Mouse (Mus musculus) embryonic facial prominence, embryonic 10.5 days (tissue): ENCODE data around the gene Cpm. TPM values are rescaled to one million over a fixed set of nuclear protein-coding genes. Genes with fewer than 3 reads are reported as not detected.

Experiments used
- DNase-seq: peaks from one replicate; pipeline ENCODE4 v3.0.0-alpha.2; 2017; ENCODE audit warnings: low spot score
- H3K27ac ChIP-seq: fragments of 300-500 bp; sonication (generic); replicated peaks from 2 replicates; pipeline ENCODE4 v1.5.1; 2016; ENCODE audit warnings: mild to moderate bottlenecking
- H3K27me3 ChIP-seq: fragments of 300-500 bp; sonication (generic); replicated peaks from 2 replicates; pipeline ENCODE4 v1.6.1; 2016; ENCODE audit warnings: low read depth, mild to moderate bottlenecking; ENCODE audit not compliant: poor library complexity, severe bottlenecking
- H3K36me3 ChIP-seq: fragments of 300-500 bp; sonication (generic); replicated peaks from 2 replicates; pipeline ENCODE4 v1.6.1; 2016; ENCODE audit warnings: mild to moderate bottlenecking, moderate library complexity
- H3K4me1 ChIP-seq: fragments of 300-500 bp; sonication (generic); 2 replicates; pipeline ENCODE4 v1.6.1; 2016
- H3K4me3 ChIP-seq: fragments of 300-500 bp; sonication (generic); 2 replicates; pipeline ENCODE4 v1.5.1; 2016; ENCODE audit warnings: mild to moderate bottlenecking, moderate library complexity
- H3K9me3 ChIP-seq: fragments of 300-500 bp; sonication (generic); 2 replicates; pipeline ENCODE4 v1.6.1; 2016; ENCODE audit warnings: mild to moderate bottlenecking
- WGBS: fragments of 180-500 bp; shearing (Covaris S2); methylation state at CpG from one replicate; pipeline ENCODE4 v1.1.7; 2016; 5-methylcytosine and 5-hydroxymethylcytosine counted together
- polyA plus RNA-seq: library from polyadenylated mRNA; unstranded; fragments of >200 nt; fragmentation: Nextera tagmentation; extraction: Ambion mirVana; gene quantifications from 2 replicates; pipeline ENCODE4 v1.2.1, GENCODE M21; 2016

Cpm gene
- polyA plus RNA-seq, 1 experiment from 2014 or later = 11.6 TPM

GRCm38 (mm10) chr10:117663056-117663864 is 34.0 kb downstream of the Cpm start:
- Histone ChIP-seq H3K4me1 (peaks cover 23% of the 10 kb centered on the region), H3K27me3 (no peaks in the 10 kb centered on the region), H3K36me3 (no peaks in the 10 kb centered on the region), H3K27ac (peak overlapping the region; percentile 63; the same call in 1 of the 2 replicates), H3K9me3 (no peaks in the 10 kb centered on the region), H3K4me3 (peak overlapping the region; percentile 39)
- WGBS = 81% methylated on average over 14 of the region's 14 CpGs
- no peak for DNase-seq

GRCm38 (mm10) chr10:117663865-117664200 is 34.5 kb downstream of the Cpm start:
- Histone ChIP-seq H3K27me3 (no peaks in the 10 kb centered on the region), H3K4me3 (peak overlapping the region; percentile 39), H3K9me3 (no peaks in the 10 kb centered on the region), H3K36me3 (no peaks in the 10 kb centered on the region), H3K4me1 (peaks cover 23% of the 10 kb centered on the region), H3K27ac (peak overlapping the region; percentile 63; the same call in 1 of the 2 replicates)
- DNase-seq = peak; percentile 60
- 17% methylated on average over 9 of the region's 9 CpGs for WGBS

DNA sequence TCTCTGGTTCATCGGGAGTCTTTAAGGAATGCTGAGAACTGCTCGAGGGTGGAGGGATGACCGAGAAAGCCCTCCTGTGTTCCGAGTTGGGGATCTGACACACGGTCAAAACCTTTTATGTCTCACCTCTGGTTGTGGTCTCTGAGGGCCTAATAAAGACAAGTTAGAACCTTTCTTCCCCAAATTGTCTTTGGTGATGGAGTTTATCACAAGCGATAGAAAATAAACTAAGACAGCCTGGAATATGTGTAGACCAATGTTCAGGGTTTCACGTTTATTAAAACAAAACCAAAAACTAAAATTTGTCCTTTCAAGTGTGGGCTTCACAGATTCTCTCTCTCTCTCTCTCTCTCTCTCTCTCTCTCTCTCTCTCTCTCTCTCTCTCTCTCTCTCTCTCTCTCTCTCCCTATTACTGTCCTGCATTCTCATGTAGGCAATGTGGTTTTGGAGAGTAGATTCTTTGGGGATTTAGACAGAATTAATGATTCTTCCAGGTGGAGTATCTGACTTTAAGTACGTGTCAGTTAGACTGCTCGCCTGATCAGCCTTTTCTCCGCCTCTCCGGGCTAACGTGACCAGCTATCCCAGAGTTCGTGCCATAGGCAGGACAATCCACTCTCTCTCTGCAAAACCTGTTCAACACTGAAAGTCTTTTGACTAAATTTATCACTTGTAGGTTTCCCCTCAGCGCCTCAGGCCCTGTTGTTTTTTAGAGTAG is 35.1 kb downstream of the Cpm start:
- 57% methylated on average over 14 of the region's 14 CpGs for WGBS
- no peaks in the 10 kb centered on the region for H3K27me3 ChIP-seq
- H3K27ac ChIP-seq = peak overlapping the region; percentile 63; the same call in 1 of the 2 replicates
- H3K36me3 ChIP-seq = no peaks in the 10 kb centered on the region
- no peaks in the 10 kb centered on the region for H3K9me3 ChIP-seq
- no peak for DNase-seq
- H3K4me1 ChIP-seq = peaks cover 28% of the 10 kb centered on the region
- peak overlapping the region; percentile 39 for H3K4me3 ChIP-seq

DNA sequence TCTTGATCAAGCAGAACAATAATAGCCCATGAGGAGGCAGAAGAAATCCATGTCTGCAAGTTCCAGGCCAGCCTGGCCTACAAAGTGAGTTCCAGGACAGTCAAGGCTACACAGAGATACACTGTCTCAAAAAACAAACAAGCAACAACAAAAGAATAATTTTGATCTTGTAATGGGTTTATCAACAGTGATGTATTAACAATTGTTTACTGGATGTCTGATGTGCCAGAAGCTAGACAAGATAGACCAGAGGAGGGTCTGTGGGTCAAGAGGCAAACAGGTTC is 35.6 kb downstream of the Cpm start:
- Histone ChIP-seq H3K4me3 (no peak overlapping the region), H3K27ac (no peak overlapping the region), H3K36me3 (no peaks in the 10 kb centered on the region), H3K27me3 (no peaks in the 10 kb centered on the region), H3K9me3 (no peaks in the 10 kb centered on the region), H3K4me1 (peaks cover 29% of the 10 kb centered on the region)
- DNase-seq = no peak

DNA sequence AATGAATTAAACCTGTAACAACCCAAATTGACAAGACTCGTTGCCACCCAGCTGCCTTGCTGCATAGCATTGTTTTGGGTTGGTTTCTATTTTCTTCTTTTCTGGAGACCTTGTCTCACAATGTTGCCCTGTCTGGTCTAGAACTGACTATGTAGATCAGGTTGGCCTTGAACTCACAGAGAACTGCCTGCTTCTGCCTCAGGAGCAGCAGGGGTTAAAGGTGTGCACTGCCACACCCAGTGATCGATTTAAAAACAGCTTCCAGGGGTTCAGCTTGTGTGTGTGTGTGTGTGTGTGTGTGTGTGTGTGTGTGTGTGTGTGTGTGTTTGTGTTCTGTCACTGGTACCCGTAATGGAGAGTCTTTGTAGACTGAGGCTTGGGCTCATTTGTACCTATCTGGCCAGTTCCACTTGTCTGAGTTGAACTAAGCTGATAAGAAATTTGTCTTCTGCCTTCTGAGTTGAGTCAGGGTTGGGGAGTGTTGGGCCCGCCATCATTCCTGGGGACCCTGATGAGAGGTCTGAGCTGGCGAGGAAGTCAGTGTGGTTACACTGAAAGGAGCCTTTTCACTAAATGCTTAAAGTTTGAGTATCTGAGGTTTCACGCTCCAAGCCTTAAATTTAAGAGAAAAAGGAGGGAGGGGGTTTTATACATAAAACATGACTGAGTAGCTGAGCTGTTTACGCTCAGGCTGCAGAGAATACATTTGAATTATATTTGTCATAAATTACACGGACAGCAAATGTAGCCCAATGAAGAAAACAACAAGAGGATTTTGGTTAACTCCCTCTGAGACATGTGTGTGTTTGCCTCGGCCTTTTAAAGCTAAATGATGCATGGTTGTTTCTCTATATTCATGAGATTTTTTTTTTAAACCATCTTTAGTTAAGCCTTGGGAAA is 36.3 kb downstream of the Cpm start:
- Histone ChIP-seq H3K4me1 (peaks cover 34% of the 10 kb centered on the region), H3K27ac (no peak overlapping the region), H3K36me3 (no peaks in the 10 kb centered on the region), H3K4me3 (no peak overlapping the region), H3K27me3 (no peaks in the 10 kb centered on the region), H3K9me3 (no peaks in the 10 kb centered on the region)
- whole genome bisulfite sequencing = 83% methylated on average over 9 of the region's 9 CpGs
- DNase-seq = no peak

DNA sequence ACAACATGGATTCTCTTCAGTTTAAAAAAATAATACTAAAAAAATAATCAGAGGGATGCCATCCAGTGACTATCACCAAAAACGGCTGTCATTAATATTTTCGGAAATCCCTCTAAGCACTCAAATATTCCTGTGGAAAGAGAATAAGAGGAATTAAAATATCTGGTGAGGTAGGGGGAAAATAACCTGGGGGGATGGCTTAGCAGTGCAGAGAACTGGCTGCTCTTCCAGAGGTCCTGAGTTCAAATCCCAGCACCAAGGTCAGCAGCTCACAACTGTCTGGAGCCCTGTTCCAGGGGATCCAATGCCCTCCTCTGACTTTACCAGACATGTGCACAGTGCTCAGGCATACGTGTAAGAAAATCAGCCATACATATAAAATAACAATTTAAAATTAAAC is 37.1 kb downstream of the Cpm start:
- no peaks in the 10 kb centered on the region for H3K9me3 ChIP-seq
- H3K27ac ChIP-seq = no peak overlapping the region
- H3K36me3 ChIP-seq = no peaks in the 10 kb centered on the region
- 92% methylated on average over 3 of the region's 3 CpGs for WGBS
- peaks cover 34% of the 10 kb centered on the region for H3K4me1 ChIP-seq
- no peak for DNase-seq
- H3K4me3 ChIP-seq = no peak overlapping the region
- no peaks in the 10 kb centered on the region for H3K27me3 ChIP-seq

- no peak for DNase-seq
- WGBS = 92% methylated on average over 9 of the region's 9 CpGs
- no peak overlapping the region for H3K4me3 ChIP-seq
- H3K27me3 ChIP-seq = no peaks in the 10 kb centered on the region
- H3K36me3 ChIP-seq = no peaks in the 10 kb centered on the region
- H3K9me3 ChIP-seq = no peaks in the 10 kb centered on the region
- peaks cover 34% of the 10 kb centered on the region for H3K4me1 ChIP-seq
- H3K27ac ChIP-seq = no peak overlapping the region
These were observed 37.8 kb downstream of the Cpm start for GRCm38 (mm10) chr10:117666947-117667630.

GRCm38 (mm10) chr10:117667663-117668507 is 38.6 kb downstream of the Cpm start:
- no peak for DNase-seq
- 95% methylated on average over 28 of the region's 28 CpGs for WGBS
- Histone ChIP-seq H3K36me3 (no peaks in the 10 kb centered on the region), H3K9me3 (no peaks in the 10 kb centered on the region), H3K4me1 (peaks cover 34% of the 10 kb centered on the region), H3K4me3 (no peak overlapping the region), H3K27me3 (no peaks in the 10 kb centered on the region), H3K27ac (no peak overlapping the region)

GRCm38 (mm10) chr10:117668546-117669300 is 39.4 kb downstream of the Cpm start:
- Histone ChIP-seq H3K4me3 (no peak overlapping the region), H3K36me3 (no peaks in the 10 kb centered on the region), H3K4me1 (peaks cover 27% of the 10 kb centered on the region), H3K27ac (no peak overlapping the region), H3K27me3 (no peaks in the 10 kb centered on the region), H3K9me3 (no peaks in the 10 kb centered on the region)
- 86% methylated on average over 10 of the region's 10 CpGs for WGBS
- DNase-seq = no peak

GRCm38 (mm10) chr10:117669449-117670090 is 40.3 kb downstream of the Cpm start:
- Histone ChIP-seq H3K9me3 (no peaks in the 10 kb centered on the region), H3K27ac (peak overlapping the region; percentile 60), H3K36me3 (no peaks in the 10 kb centered on the region), H3K4me3 (no peak overlapping the region), H3K27me3 (no peaks in the 10 kb centered on the region), H3K4me1 (peaks cover 21% of the 10 kb centered on the region)
- WGBS = 70% methylated on average over 10 of the region's 10 CpGs
- peak; percentile 38 for DNase-seq

GRCm38 (mm10) chr10:117670092-117670491 is 40.8 kb downstream of the Cpm start:
- no peaks in the 10 kb centered on the region for H3K36me3 ChIP-seq
- no peaks in the 10 kb centered on the region for H3K27me3 ChIP-seq
- no peaks in the 10 kb centered on the region for H3K9me3 ChIP-seq
- WGBS = 60% methylated on average over 3 of the region's 3 CpGs
- H3K4me1 ChIP-seq = peaks cover 21% of the 10 kb centered on the region
- H3K4me3 ChIP-seq = no peak overlapping the region
- H3K27ac ChIP-seq = peak overlapping the region; percentile 60
- DNase-seq = no peak
